Mouse (Mus musculus) limb, embryonic 15.5 days (tissue): ENCODE data around the gene March1. TPM values are rescaled to one million over a fixed set of nuclear protein-coding genes. Genes with fewer than 3 reads are reported as not detected.

Source experiments
- ATAC-seq: fragments of 200-750 bp; cut with Nextera tagmentation; 2 replicates; pipeline ENCODE4 v1.8.0; 2017; ENCODE audit warnings: low read depth, moderate TSS enrichment; ENCODE audit not compliant: insufficient number of reproducible peaks, low FRiP score, low TSS enrichment
- H3K27ac ChIP-seq: fragments of 300-500 bp; sonication (generic); 2 replicates; pipeline ENCODE4 v1.5.1; 2015; ENCODE audit warnings: moderate library complexity, mild to moderate bottlenecking, inconsistent platforms
- H3K27me3 ChIP-seq: fragments of 300-500 bp; sonication (generic); 2 replicates; pipeline ENCODE4 v1.6.1; 2015; ENCODE audit warnings: inconsistent platforms
- H3K36me3 ChIP-seq: fragments of 300-500 bp; sonication (generic); 2 replicates; pipeline ENCODE4 v1.6.1; 2015; ENCODE audit warnings: inconsistent platforms
- H3K4me1 ChIP-seq: fragments of 300-500 bp; sonication (generic); 2 replicates; pipeline ENCODE4 v1.6.1; 2015; ENCODE audit warnings: inconsistent platforms
- H3K4me2 ChIP-seq: fragments of 300-500 bp; sonication (generic); 2 replicates; pipeline ENCODE4 v1.6.1; 2015; ENCODE audit warnings: mild to moderate bottlenecking, inconsistent platforms
- H3K4me3 ChIP-seq: fragments of 300-500 bp; sonication (generic); 2 replicates; pipeline ENCODE4 v1.5.1; 2015; ENCODE audit warnings: mild to moderate bottlenecking, inconsistent platforms
- H3K9ac ChIP-seq: fragments of 300-500 bp; sonication (generic); 2 replicates; pipeline ENCODE4 v1.6.1; 2015; ENCODE audit warnings: inconsistent platforms
- H3K9me3 ChIP-seq: fragments of 300-500 bp; sonication (generic); 2 replicates; pipeline ENCODE4 v1.6.1; 2016; ENCODE audit warnings: inconsistent platforms
- WGBS: fragments of 180-500 bp; shearing (Covaris S2); methylation state at CpG from one replicate; pipeline ENCODE4 v1.1.7; 2015; 5-methylcytosine and 5-hydroxymethylcytosine counted together
- polyA plus RNA-seq: library from polyadenylated mRNA; unstranded; fragments of >200 nt; fragmentation: Nextera tagmentation; extraction: Ambion mirVana; gene quantifications from 2 replicates; pipeline ENCODE4 v1.2.1, GENCODE M21; 2015

The March1 gene
- polyA plus RNA-seq, 1 experiment from 2014 or later: 0.54 TPM

GRCm38 (mm10) chr8:66438468-66438867 is 820.8 kb downstream of the March1 start:
- Histone ChIP-seq H3K4me2 (no peak overlapping the region), H3K27me3 (no peaks in the 10 kb centered on the region), H3K9ac (no peak overlapping the region), H3K36me3 (no peaks in the 10 kb centered on the region), H3K9me3 (no peaks in the 10 kb centered on the region), H3K27ac (no peak overlapping the region), H3K4me1 (no peaks in the 10 kb centered on the region), H3K4me3 (no peak overlapping the region)
- no peak for ATAC-seq
- 83% methylated on average over 4 of the region's 4 CpGs for WGBS

DNA sequence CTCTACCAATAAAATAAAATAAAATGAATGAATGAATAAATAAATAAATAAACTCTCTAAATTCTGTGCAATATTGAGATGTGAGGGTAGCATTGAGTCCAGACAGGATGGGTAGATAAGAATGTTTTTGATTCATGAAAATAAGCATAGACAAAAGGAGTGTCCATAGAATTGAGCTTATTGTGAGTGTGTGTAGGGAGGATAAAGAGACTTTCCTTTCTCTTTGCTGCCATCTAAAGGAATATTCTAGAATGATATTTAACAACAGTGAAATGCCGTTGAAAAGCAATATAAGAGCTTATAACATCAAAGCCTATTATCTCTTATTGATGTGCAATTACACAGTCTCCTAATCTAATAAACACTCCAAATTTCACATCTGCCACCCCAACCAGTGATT is 823.4 kb downstream of the March1 start:
- H3K27ac ChIP-seq: no peak overlapping the region
- no peaks in the 10 kb centered on the region for H3K27me3 ChIP-seq
- H3K4me1 ChIP-seq: no peaks in the 10 kb centered on the region
- WGBS: 9% methylated on average over 1 of the region's 1 CpGs
- H3K4me3 ChIP-seq: no peak overlapping the region
- no peak for ATAC-seq
- no peaks in the 10 kb centered on the region for H3K36me3 ChIP-seq
- no peak overlapping the region for H3K9ac ChIP-seq
- no peak overlapping the region for H3K4me2 ChIP-seq
- H3K9me3 ChIP-seq: no peaks in the 10 kb centered on the region

GRCm38 (mm10) chr8:66442778-66443177 is 825.1 kb downstream of the March1 start:
- no peak overlapping the region for H3K27ac ChIP-seq
- no peak overlapping the region for H3K4me3 ChIP-seq
- H3K9me3 ChIP-seq: no peaks in the 10 kb centered on the region
- no peak overlapping the region for H3K4me2 ChIP-seq
- ATAC-seq: no peak
- WGBS: 28% methylated on average over 1 of the region's 1 CpGs
- no peak overlapping the region for H3K9ac ChIP-seq
- no peaks in the 10 kb centered on the region for H3K27me3 ChIP-seq
- H3K4me1 ChIP-seq: no peaks in the 10 kb centered on the region
- no peaks in the 10 kb centered on the region for H3K36me3 ChIP-seq

- no peak overlapping the region for H3K27ac ChIP-seq
- no peak overlapping the region for H3K4me3 ChIP-seq
- ATAC-seq: no peak
- no peaks in the 10 kb centered on the region for H3K9me3 ChIP-seq
- no peaks in the 10 kb centered on the region for H3K27me3 ChIP-seq
- 76% methylated on average over 5 of the region's 5 CpGs for WGBS
- no peaks in the 10 kb centered on the region for H3K36me3 ChIP-seq
- H3K4me2 ChIP-seq: no peak overlapping the region
- no peaks in the 10 kb centered on the region for H3K4me1 ChIP-seq
- no peak overlapping the region for H3K9ac ChIP-seq
These were observed 826.4 kb downstream of the March1 start for GRCm38 (mm10) chr8:66444141-66444540.

GRCm38 (mm10) chr8:66445351-66445750 is 827.7 kb downstream of the March1 start:
- no peak for ATAC-seq
- Histone ChIP-seq H3K4me1 (no peaks in the 10 kb centered on the region), H3K36me3 (no peaks in the 10 kb centered on the region), H3K4me3 (no peak overlapping the region), H3K9me3 (no peaks in the 10 kb centered on the region), H3K9ac (no peak overlapping the region), H3K4me2 (no peak overlapping the region), H3K27ac (no peak overlapping the region), H3K27me3 (no peaks in the 10 kb centered on the region)
- 70% methylated on average over 3 of the region's 3 CpGs for WGBS

DNA sequence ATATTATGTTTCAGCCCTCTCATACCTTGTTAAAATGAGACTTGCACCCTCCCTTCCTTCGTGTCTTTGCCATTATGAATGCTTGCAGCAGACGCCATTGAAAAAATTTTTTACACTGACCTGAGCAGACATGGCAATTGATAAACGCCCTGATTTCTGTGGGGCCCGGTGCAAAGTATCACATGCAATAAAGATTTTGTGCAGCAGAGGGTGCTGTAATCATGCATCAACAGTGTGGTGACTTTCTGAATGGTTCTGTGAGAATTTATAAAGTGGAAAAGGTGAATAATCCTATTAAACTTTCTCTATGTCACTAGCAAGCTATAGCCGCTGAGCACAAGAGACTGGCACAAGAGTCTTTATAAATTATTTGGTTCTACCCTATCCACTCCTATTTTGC is 833.0 kb downstream of the March1 start:
- Histone ChIP-seq H3K36me3 (no peaks in the 10 kb centered on the region), H3K9ac (no peak overlapping the region), H3K9me3 (no peaks in the 10 kb centered on the region), H3K27ac (no peak overlapping the region), H3K4me3 (no peak overlapping the region), H3K4me2 (no peak overlapping the region), H3K27me3 (no peaks in the 10 kb centered on the region), H3K4me1 (no peaks in the 10 kb centered on the region)
- ATAC-seq: no peak
- 24% methylated on average over 5 of the region's 5 CpGs for WGBS

- Histone ChIP-seq H3K27me3 (no peaks in the 10 kb centered on the region), H3K4me2 (no peak overlapping the region), H3K36me3 (no peaks in the 10 kb centered on the region), H3K27ac (no peak overlapping the region), H3K9me3 (no peaks in the 10 kb centered on the region), H3K4me1 (no peaks in the 10 kb centered on the region), H3K4me3 (no peak overlapping the region), H3K9ac (no peak overlapping the region)
- ATAC-seq: no peak
These were observed 839.4 kb downstream of the March1 start for GRCm38 (mm10) chr8:66457057-66457456.

GRCm38 (mm10) chr8:66469821-66470220 is 852.1 kb downstream of the March1 start:
- Histone ChIP-seq H3K27me3 (no peaks in the 10 kb centered on the region), H3K4me2 (no peak overlapping the region), H3K27ac (no peak overlapping the region), H3K9ac (no peak overlapping the region), H3K4me1 (no peaks in the 10 kb centered on the region), H3K9me3 (no peaks in the 10 kb centered on the region), H3K4me3 (no peak overlapping the region), H3K36me3 (no peaks in the 10 kb centered on the region)
- 80% methylated on average over 3 of the region's 3 CpGs for WGBS
- ATAC-seq: no peak

GRCm38 (mm10) chr8:66476880-66477279 is 859.2 kb downstream of the March1 start:
- Histone ChIP-seq H3K27ac (no peak overlapping the region), H3K4me3 (no peak overlapping the region), H3K9ac (no peak overlapping the region), H3K36me3 (peaks cover 49% of the 10 kb centered on the region), H3K27me3 (no peaks in the 10 kb centered on the region), H3K4me1 (no peaks in the 10 kb centered on the region), H3K4me2 (no peak overlapping the region), H3K9me3 (no peaks in the 10 kb centered on the region)
- no peak for ATAC-seq
- WGBS: 94% methylated on average over 3 of the region's 3 CpGs

GRCm38 (mm10) chr8:66486084-66486763 is 868.5 kb downstream of the March1 start, which contains the start of gene Tma16:
Gene Tma16, minus strand, starts transcription at chr8:66486530.
- under 1% methylated on average over 45 of the region's 45 CpGs for WGBS
- peaks cover 16% of the 10 kb centered on the region for H3K36me3 ChIP-seq

GRCm38 (mm10) chr8:66488556-66488955 is 870.9 kb downstream of the March1 start:
- WGBS: 49% methylated on average over 3 of the region's 3 CpGs
- no peak overlapping the region for H3K27ac ChIP-seq
- H3K4me1 ChIP-seq: 0 out of 2 replicates have a peak, but pooled peaks cover 3% of the 10 kb centered on the region
- no peaks in the 10 kb centered on the region for H3K9me3 ChIP-seq
- ATAC-seq: no peak
- H3K27me3 ChIP-seq: no peaks in the 10 kb centered on the region
- no peak overlapping the region for H3K4me3 ChIP-seq
- no peaks in the 10 kb centered on the region for H3K36me3 ChIP-seq
- no peak overlapping the region for H3K9ac ChIP-seq
- H3K4me2 ChIP-seq: no peak overlapping the region

More at GRCm38 (mm10) chr8:66486084-66486763, 868.5 kb downstream of the March1 start, which contains the start of gene Tma16:
- no peaks in the 10 kb centered on the region for H3K27me3 ChIP-seq
- H3K4me1 ChIP-seq: 0 out of 2 replicates have a peak, but pooled peaks cover 3% of the 10 kb centered on the region
- H3K9ac ChIP-seq: peak within 1 kb of the TSS; percentile 90
- ATAC-seq: peak; percentile 79
- H3K9me3 ChIP-seq: no peaks in the 10 kb centered on the region
- peak within 1 kb of the TSS; percentile 94 for H3K4me3 ChIP-seq
- H3K4me2 ChIP-seq: peak within 1 kb of the TSS; percentile 67
- no peak within 1 kb of the TSS for H3K27ac ChIP-seq

DNA sequence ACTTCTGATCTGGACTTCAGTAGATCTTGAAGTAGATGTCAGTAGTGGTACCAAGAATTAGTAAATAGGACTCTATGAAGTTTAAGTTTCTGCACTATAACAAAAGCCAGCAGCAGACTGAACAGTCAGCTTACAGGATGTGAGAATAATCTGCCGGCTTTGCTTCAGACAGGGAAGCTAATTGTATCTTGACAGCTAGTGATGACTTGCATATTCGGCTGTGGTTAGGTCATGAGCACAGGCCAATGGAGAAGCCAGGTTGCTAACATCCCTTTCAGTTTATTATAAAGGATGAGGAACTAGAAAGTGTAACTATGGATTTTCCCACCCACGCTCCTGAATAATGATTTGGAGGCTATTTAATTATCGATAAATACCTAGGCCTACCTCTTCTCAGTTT is 872.9 kb downstream of the March1 start:
- WGBS: 86% methylated on average over 4 of the region's 4 CpGs
- Histone ChIP-seq H3K4me3 (no peak overlapping the region), H3K4me2 (no peak overlapping the region), H3K36me3 (no peaks in the 10 kb centered on the region), H3K9ac (no peak overlapping the region), H3K27ac (no peak overlapping the region), H3K4me1 (no peaks in the 10 kb centered on the region), H3K9me3 (no peaks in the 10 kb centered on the region), H3K27me3 (no peaks in the 10 kb centered on the region)
- no peak for ATAC-seq

DNA sequence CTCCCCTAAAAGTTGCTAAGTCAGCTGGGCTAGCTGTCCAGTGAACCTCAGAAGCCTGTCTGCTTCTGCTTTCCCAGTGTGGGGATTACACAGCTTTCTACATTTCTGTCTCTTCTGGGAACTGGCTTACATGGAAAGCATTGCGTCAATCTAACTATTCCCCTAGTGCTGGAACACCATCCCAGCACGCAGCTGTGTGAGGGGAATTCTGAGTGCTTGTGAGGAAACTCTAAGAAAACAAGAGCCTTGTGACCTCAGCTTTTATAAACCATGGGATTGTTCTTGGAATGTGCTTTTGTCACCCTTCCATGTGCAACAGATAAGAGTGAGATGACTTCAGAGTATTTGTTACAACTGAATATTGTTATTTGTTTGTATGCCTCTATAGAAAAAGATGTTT is 876.8 kb downstream of the March1 start:
- no peak for ATAC-seq
- Histone ChIP-seq H3K4me1 (no peaks in the 10 kb centered on the region), H3K27me3 (0 out of 2 replicates have a peak, but pooled peaks cover 3% of the 10 kb centered on the region), H3K4me2 (no peak overlapping the region), H3K27ac (no peak overlapping the region), H3K9ac (no peak overlapping the region), H3K36me3 (no peaks in the 10 kb centered on the region), H3K4me3 (no peak overlapping the region), H3K9me3 (no peaks in the 10 kb centered on the region)
- WGBS: 73% methylated on average over 2 of the region's 2 CpGs
